Mouse (Mus musculus): ENCODE measurements around the gene Slc25a31.

DNA sequence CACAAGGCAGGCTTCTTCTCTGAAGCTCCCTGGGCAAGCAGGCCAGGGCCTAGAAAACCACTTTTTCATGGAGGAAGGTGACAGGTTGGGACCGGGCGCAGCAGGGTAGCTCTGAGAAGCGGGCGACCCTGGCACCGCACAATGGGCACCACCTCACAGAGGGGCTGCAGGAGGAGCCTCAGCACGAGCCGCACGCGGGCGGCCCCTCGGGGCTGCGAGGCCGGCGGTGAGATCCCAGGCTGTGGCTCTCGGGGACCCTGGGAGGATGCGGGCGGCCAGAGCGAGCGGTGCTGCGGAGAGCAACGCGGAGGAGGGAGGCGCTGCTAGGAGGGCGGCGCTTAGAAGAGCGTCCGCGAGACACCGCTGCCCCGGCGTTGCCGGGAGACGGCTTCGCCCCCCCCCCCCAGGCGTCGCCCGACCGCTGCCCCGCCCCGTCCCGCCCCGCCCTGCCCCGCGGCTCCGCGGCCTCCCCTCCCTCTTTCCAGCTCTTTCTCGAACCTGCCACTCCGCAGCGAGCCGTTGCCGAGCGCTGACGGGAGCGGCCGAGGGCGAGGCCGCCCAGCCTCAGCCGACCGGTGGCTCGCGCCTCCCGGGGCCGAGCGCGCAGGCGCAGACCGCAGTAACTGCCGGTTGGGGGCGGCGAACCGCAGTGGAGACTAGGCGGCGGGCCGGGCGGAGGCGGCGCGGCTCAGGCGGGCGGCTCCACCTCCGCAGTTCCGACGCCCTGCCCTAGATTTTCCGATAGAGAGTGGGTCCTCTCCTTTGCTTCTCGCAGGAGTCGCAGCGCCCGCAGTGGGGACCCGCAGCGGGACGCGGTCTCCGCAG, 36.4 kb downstream of the Slc25a31 start:
- TF ChIP-seq CTCF (IDR thresholded peaks at IDR 0.05; ENCODE audit: low read depth) = peak; percentile 16; the same call in 1 of the 2 replicates
- no peak for TF ChIP-seq EP300 (optimal IDR thresholded peaks at IDR 0.05)
